Mouse (Mus musculus): Measurements from ENCODE around the gene Dlg2.

DNA sequence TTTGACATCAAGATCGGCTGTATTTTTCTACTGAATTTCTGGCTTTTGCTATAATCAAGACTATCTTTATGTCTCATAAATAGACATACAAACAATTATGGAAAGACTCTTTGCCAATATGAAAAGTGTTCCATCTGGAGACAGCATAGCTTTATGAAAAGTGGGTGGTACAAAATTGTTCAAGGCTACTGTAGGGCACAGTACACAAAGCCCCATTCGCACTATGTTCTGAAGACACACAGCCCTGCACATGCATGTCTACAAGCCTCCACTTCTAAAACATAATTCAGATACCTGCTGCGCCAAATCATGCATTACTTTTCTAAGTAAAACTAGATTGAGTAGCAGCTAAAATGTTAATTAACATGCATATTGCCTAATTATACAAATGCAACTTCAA, 1946.5 kb downstream of the Dlg2 start:
- TF ChIP-seq CTCF (IDR thresholded peaks at IDR 0.05; ENCODE audit: control insufficient read depth, insufficient read depth, insufficient read length), result no peak
- no peak for TF ChIP-seq FOSL1 (IDR thresholded peaks at IDR 0.05; ENCODE audit: insufficient read depth, low read length, poor library complexity, severe bottlenecking)
- TF ChIP-seq CEBPB (IDR thresholded peaks at IDR 0.05; ENCODE audit: low read depth), result no peak

Data from C2C12 (cell line).